Mouse (Mus musculus): Measurements from ENCODE around the gene Isyna1. TPM values are rescaled to one million over a fixed set of nuclear protein-coding genes. Genes with fewer than 3 reads are reported as not detected.
A peak's percentile ranks its signal among the peaks of the same experiment; 100 is the strongest.

Gene Isyna1
- polyA plus RNA-seq, 1 experiment from 2014 or later, result 150 TPM

DNA sequence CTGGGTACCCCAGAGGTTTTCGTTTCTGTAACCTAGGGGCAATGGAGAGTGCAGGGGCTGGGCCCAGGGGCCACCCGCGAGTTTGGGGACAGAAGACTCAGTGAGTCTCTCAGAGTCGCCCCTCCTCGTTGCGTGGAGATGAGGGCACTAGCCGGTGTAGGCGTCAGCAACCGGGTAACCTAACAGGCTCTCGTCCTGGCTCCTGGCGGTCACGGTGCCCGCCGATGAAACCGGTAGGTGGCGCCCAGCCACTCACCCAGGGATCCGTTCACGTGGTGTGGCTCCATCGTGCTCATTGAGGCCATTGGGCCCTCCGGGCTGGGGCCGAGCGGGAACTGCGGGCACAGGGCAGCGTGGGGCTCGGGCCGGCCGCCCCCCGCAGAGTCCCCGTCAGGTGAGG, 4.1 kb downstream of the Isyna1 start:
- peaks cover 11% of the 10 kb centered on the region for H3K36me3 ChIP-seq (ENCODE audit: control insufficient read depth, insufficient read depth, low read length)
- H3K27ac ChIP-seq (ENCODE audit: low read depth, low read length), result no peak overlapping the region
- H3K4me1 ChIP-seq (ENCODE audit: control insufficient read depth, insufficient read depth, low read depth, low read length), result peaks cover 60% of the 10 kb centered on the region
- peak overlapping the region; percentile 40 for H3K4me3 ChIP-seq (ENCODE audit: low read length)
- H3K27me3 ChIP-seq (replicated peaks; ENCODE audit: control insufficient read depth, insufficient read depth, low read length), result no peaks in the 10 kb centered on the region
- peaks cover 2% of the 10 kb centered on the region; the same call in 1 of the 2 replicates for H3K9me3 ChIP-seq (ENCODE audit: control insufficient read depth, low read length)
- peak; percentile 16; the same call in 1 of the 2 replicates for ATAC-seq
- H3K4me2 ChIP-seq (ENCODE audit: low read length), result peak overlapping the region; percentile 73
- peak overlapping the region; percentile 67 for H3K9ac ChIP-seq (ENCODE audit: low read depth, low read length)
- WGBS, result 3% methylated on average over 27 of the region's 29 CpGs

DNA sequence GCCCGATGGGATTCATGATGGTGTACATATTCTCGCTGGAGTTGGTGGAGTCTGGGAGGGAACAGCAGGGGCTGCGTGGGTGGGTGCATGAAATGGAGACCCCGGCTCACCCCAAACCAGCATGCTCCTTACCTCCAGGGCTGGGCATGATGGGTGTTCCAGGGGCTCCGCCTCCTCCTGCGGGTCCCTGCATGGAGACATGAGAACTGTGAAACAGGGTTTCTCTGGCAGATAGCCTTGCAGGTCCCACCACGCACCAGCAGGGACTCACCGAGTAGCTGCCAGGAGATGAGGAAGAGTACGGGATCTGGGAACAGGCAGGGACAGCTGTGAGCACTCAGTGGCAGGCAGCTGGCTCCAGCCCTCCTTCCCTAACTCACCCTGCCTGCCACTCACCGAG, 4.5 kb downstream of the Isyna1 start:
- peaks cover 55% of the 10 kb centered on the region for H3K4me1 ChIP-seq (ENCODE audit: control insufficient read depth, insufficient read depth, low read depth, low read length)

DNA sequence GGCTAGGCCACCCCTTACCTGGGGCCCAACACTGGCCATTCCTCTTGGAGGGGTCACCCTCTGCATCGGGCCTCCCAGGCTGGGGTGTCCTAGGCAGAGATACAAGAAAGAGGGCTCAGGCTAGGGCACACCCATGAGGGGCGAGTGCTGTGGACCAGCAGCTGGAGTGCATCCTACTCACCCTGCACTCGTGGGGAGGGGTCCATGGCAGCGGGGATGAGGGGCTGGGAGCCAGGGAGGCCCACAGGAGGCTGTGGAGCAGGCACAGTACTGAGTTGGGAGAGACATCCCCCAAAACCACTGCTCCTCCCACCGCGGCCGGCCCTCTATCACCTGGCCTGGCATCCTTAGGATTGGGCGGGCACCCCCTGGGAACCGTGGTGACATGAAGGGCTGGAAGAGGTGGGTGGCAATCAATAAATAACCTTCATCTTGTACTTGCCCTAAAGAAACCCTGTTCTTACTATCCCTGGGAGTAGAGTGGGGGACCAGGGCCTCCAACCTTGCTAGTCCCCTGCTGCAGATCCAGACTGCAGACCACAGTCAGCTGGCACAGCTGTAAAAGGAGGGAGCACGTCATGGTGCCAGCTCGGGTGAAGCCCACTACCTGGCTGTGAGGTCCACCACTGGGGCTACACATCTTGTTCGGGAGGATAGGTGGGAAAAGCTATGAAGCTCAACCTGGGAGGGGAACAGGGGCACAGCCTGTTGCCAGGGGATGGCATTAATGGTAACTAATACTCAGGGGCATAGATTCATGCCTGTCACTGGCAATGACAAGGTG, 5.5 kb downstream of the Isyna1 start:
- no peaks in the 10 kb centered on the region for H3K27me3 ChIP-seq (replicated peaks; ENCODE audit: control insufficient read depth, insufficient read depth, low read length)
- H3K4me3 ChIP-seq (ENCODE audit: low read length), result no peak overlapping the region
- H3K4me2 ChIP-seq (ENCODE audit: low read length), result no peak overlapping the region
- no peak overlapping the region for H3K27ac ChIP-seq (ENCODE audit: low read depth, low read length)
- H3K9me3 ChIP-seq (ENCODE audit: control insufficient read depth, low read length), result peaks cover 2% of the 10 kb centered on the region; the same call in 1 of the 2 replicates
- H3K9ac ChIP-seq (ENCODE audit: low read depth, low read length), result peak overlapping the region; percentile 22; the same call in 1 of the 2 replicates
- peaks cover 11% of the 10 kb centered on the region for H3K36me3 ChIP-seq (ENCODE audit: control insufficient read depth, insufficient read depth, low read length)
- H3K4me1 ChIP-seq (ENCODE audit: control insufficient read depth, insufficient read depth, low read depth, low read length), result peaks cover 54% of the 10 kb centered on the region
- ATAC-seq, result no peak
- 84% methylated on average over 12 of the region's 12 CpGs for whole genome bisulfite sequencing

More for the DNA sequence above, 4.5 kb downstream of the Isyna1 start:
- ATAC-seq, result no peak
- Histone ChIP-seq H3K4me3 (ENCODE audit: low read length) (peak overlapping the region; percentile 40), H3K27me3 (replicated peaks; ENCODE audit: control insufficient read depth, insufficient read depth, low read length) (no peaks in the 10 kb centered on the region), H3K4me2 (ENCODE audit: low read length) (peak overlapping the region; percentile 73), H3K9ac (ENCODE audit: low read depth, low read length) (peak overlapping the region; percentile 67), H3K27ac (ENCODE audit: low read depth, low read length) (no peak overlapping the region), H3K9me3 (ENCODE audit: control insufficient read depth, low read length) (peaks cover 2% of the 10 kb centered on the region; the same call in 1 of the 2 replicates), H3K36me3 (ENCODE audit: control insufficient read depth, insufficient read depth, low read length) (peaks cover 11% of the 10 kb centered on the region)
- WGBS, result 16% methylated on average over 10 of the region's 10 CpGs

DNA sequence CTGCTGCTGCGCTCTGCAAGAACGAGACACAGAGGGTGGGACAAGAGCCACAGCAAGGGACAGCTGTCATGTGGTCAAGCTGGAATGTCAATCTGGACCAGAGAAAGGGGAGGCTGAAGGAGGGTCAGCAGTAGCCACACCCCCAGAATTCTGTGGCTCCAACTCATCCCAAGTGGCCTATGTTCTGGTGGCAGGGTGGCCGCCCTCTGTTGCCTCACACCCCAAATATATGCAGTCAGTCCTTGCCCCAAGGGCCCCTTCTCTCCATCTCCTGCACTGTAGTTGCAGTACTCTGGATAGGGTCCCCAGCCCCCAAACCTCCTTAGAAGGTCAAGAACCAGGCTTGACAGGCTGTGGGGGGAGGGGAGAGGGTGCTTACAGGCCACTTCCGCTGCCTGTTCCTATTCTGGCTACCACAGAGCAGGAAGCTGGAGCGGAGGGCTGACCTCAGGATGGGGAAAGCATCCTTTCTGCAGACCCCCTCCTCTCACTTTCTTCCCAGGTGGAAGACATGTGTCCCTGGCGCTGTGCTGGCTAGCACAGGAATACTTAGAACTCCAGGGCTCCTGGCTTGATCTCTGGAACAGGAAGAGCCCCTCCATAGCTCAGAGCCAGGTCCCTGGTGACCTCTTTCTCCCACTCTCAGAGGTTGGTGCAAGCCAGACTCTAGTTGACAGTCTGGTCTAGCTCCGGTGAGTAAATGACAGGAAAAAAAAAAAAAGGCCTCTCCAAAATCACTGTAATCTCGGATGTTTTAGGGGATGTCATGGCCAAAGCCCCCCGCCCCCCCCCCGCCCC, 6.5 kb downstream of the Isyna1 start:
- 12% methylated on average over 9 of the region's 10 CpGs for WGBS
- Histone ChIP-seq H3K36me3 (ENCODE audit: control insufficient read depth, insufficient read depth, low read length) (peaks cover 11% of the 10 kb centered on the region), H3K9me3 (ENCODE audit: control insufficient read depth, low read length) (peaks cover 2% of the 10 kb centered on the region; the same call in 1 of the 2 replicates), H3K9ac (ENCODE audit: low read depth, low read length) (peak overlapping the region; percentile 37), H3K4me2 (ENCODE audit: low read length) (peak overlapping the region; percentile 55), H3K4me3 (ENCODE audit: low read length) (peak overlapping the region; percentile 24), H3K27ac (ENCODE audit: low read depth, low read length) (peak overlapping the region; percentile 68), H3K4me1 (ENCODE audit: control insufficient read depth, insufficient read depth, low read depth, low read length) (peaks cover 44% of the 10 kb centered on the region), H3K27me3 (replicated peaks; ENCODE audit: control insufficient read depth, insufficient read depth, low read length) (no peaks in the 10 kb centered on the region)
- ATAC-seq, result 0 out of 2 replicates have a peak, but pooled peaks have one; percentile 3

DNA sequence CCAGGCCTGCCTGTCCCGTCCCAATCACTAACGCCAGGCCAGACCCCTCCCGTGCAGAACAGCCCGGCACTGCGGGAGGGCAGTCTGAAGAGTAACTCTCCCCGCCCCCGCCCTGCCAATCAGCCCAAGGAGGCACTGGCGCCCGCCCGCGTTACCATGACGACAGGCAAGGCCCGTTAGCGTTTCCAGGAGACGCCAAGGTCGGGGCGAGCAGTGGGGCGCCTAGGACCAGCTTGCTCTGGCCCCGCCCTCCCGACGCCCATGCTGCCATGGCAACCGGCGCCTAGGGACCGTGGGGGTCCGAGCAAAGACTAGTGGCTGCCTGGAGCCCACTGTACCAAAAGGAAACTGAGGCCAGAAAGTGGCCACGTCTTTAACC, 7.1 kb downstream of the Isyna1 start:
- Histone ChIP-seq H3K36me3 (ENCODE audit: control insufficient read depth, insufficient read depth, low read length) (peaks cover 9% of the 10 kb centered on the region), H3K4me2 (ENCODE audit: low read length) (peak overlapping the region; percentile 55), H3K9ac (ENCODE audit: low read depth, low read length) (peak overlapping the region; percentile 37; the same call in 1 of the 2 replicates), H3K27ac (ENCODE audit: low read depth, low read length) (peak overlapping the region; percentile 68), H3K9me3 (ENCODE audit: control insufficient read depth, low read length) (no peaks in the 10 kb centered on the region), H3K4me3 (ENCODE audit: low read length) (peak overlapping the region; percentile 24), H3K27me3 (replicated peaks; ENCODE audit: control insufficient read depth, insufficient read depth, low read length) (no peaks in the 10 kb centered on the region), H3K4me1 (ENCODE audit: control insufficient read depth, insufficient read depth, low read depth, low read length) (peaks cover 42% of the 10 kb centered on the region)
- ATAC-seq, result peak; percentile 59
- WGBS, result under 1% methylated on average over 26 of the region's 26 CpGs

DNA sequence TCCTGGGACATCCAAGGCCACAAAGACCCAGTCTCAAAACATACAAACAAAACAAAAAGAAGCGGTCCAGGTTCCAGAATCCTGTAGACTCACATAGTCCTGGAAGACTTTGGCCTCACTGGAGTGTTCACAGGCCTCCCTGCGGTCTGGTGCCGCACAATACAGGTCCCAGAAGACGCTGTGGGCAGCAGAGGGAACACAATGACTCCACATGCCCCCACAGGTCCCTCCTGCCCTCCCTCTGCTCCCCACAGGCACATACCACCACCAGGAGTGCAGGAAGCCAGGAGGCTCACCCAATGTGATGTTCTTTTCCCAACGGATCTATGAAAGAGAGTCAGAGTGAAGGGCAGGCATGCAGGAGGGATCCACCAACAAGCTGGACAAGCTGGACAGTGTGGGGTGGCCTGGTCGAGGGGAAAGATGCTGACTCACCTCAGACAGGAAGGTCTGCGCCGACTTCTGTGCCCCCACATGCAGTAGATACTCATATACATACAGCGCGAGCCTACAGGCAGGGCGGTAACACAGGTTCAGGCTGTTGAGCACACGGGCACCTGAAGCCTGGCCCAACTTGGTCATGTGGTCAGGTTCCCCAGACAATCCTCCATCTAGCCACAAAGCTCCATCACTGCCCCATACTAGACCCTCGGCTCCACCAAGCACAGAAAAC, 8.1 kb downstream of the Isyna1 start:
- H3K9ac ChIP-seq (ENCODE audit: low read depth, low read length), result no peak overlapping the region
- peaks cover 9% of the 10 kb centered on the region for H3K36me3 ChIP-seq (ENCODE audit: control insufficient read depth, insufficient read depth, low read length)
- H3K4me2 ChIP-seq (ENCODE audit: low read length), result no peak overlapping the region
- ATAC-seq, result no peak
- no peaks in the 10 kb centered on the region for H3K27me3 ChIP-seq (replicated peaks; ENCODE audit: control insufficient read depth, insufficient read depth, low read length)
- H3K4me3 ChIP-seq (ENCODE audit: low read length), result no peak overlapping the region
- no peak overlapping the region for H3K27ac ChIP-seq (ENCODE audit: low read depth, low read length)
- H3K9me3 ChIP-seq (ENCODE audit: control insufficient read depth, low read length), result no peaks in the 10 kb centered on the region
- H3K4me1 ChIP-seq (ENCODE audit: control insufficient read depth, insufficient read depth, low read depth, low read length), result peaks cover 43% of the 10 kb centered on the region
- 93% methylated on average over 13 of the region's 13 CpGs for WGBS

DNA sequence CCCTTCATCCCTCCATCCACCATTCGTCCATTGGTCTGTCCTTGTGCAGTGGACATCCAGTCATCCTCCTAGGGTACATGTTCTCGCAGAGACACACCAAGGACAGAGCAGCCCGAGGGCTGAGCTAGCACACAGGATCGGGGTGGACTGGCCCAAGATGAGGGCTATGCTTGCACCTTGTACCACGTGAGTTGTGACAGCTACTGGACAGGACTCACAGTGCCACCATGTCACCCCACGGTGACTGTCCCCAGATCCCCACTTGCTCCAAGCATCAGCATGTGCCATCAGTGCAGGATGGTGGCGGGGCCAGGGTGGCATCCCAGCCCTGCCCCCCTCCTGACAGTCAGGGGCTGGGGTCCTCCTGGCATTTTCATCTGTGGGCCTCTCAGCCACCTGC, 10.4 kb downstream of the Isyna1 start:
- WGBS, result 85% methylated on average over 7 of the region's 7 CpGs

DNA sequence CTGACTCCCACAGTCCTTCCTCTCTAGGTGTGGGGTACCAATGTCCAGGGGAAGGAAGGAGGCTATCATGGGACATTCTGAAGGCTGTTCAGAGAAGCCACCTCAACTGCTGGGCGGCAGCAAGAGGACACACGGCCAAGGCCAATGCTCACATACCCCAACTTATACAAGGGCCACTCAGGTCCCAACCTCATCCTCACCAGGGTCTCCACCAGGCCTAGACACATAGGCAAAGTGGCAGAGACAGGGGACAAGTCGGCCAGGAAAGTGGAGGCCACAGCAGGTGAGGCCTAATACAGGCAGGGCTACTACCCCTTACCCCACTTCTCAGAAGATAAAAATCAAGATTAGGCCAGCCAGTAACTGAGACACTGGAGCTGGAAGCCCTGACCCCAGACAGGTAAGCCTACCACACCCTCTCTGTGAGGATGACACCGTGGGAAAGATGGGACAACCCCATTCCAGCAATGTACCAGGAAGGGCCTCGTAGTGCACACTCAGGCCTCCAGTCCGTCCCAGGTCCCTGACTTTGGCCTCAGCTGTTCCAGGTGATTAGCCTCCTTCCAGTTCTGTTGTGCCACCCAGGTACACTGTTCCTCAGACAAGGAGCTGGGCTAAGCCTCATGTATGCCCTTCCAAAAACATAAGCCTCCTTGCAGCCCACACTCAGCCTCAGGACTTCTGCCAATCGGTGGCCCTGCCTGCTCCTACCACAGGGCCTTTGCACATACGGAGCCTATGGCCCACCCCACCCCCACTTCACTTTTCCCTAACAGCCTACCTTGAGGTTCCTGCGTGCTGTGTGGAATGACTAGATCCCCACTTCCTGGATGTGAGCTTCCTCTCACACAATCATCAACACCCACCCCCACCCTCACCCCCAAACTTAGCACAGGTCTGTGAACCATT, 12.0 kb downstream of the Isyna1 start:
- Histone ChIP-seq H3K4me1 (ENCODE audit: control insufficient read depth, insufficient read depth, low read depth, low read length) (peaks cover 47% of the 10 kb centered on the region), H3K27me3 (replicated peaks; ENCODE audit: control insufficient read depth, insufficient read depth, low read length) (no peaks in the 10 kb centered on the region), H3K9me3 (ENCODE audit: control insufficient read depth, low read length) (no peaks in the 10 kb centered on the region), H3K4me3 (ENCODE audit: low read length) (no peak overlapping the region), H3K9ac (ENCODE audit: low read depth, low read length) (no peak overlapping the region), H3K27ac (ENCODE audit: low read depth, low read length) (no peak overlapping the region), H3K36me3 (ENCODE audit: control insufficient read depth, insufficient read depth, low read length) (peaks cover 9% of the 10 kb centered on the region; the same call in 1 of the 2 replicates), H3K4me2 (ENCODE audit: low read length) (peak overlapping the region; percentile 81; the same call in 1 of the 2 replicates)
- ATAC-seq, result no peak
- 83% methylated on average over 9 of the region's 9 CpGs for WGBS

More for the DNA sequence above, 10.4 kb downstream of the Isyna1 start:
- H3K4me3 ChIP-seq (ENCODE audit: low read length), result no peak overlapping the region
- H3K4me1 ChIP-seq (ENCODE audit: control insufficient read depth, insufficient read depth, low read depth, low read length), result peaks cover 44% of the 10 kb centered on the region
- H3K9ac ChIP-seq (ENCODE audit: low read depth, low read length), result no peak overlapping the region
- no peak for ATAC-seq
- no peaks in the 10 kb centered on the region for H3K27me3 ChIP-seq (replicated peaks; ENCODE audit: control insufficient read depth, insufficient read depth, low read length)
- H3K27ac ChIP-seq (ENCODE audit: low read depth, low read length), result no peak overlapping the region
- H3K9me3 ChIP-seq (ENCODE audit: control insufficient read depth, low read length), result no peaks in the 10 kb centered on the region
- H3K4me2 ChIP-seq (ENCODE audit: low read length), result no peak overlapping the region
- peaks cover 9% of the 10 kb centered on the region for H3K36me3 ChIP-seq (ENCODE audit: control insufficient read depth, insufficient read depth, low read length)
